Mouse (Mus musculus): Measurements from ENCODE around the gene Kxd1.
A peak's percentile ranks its signal among the peaks of the same experiment; 100 is the strongest.

The Kxd1 gene

DNA sequence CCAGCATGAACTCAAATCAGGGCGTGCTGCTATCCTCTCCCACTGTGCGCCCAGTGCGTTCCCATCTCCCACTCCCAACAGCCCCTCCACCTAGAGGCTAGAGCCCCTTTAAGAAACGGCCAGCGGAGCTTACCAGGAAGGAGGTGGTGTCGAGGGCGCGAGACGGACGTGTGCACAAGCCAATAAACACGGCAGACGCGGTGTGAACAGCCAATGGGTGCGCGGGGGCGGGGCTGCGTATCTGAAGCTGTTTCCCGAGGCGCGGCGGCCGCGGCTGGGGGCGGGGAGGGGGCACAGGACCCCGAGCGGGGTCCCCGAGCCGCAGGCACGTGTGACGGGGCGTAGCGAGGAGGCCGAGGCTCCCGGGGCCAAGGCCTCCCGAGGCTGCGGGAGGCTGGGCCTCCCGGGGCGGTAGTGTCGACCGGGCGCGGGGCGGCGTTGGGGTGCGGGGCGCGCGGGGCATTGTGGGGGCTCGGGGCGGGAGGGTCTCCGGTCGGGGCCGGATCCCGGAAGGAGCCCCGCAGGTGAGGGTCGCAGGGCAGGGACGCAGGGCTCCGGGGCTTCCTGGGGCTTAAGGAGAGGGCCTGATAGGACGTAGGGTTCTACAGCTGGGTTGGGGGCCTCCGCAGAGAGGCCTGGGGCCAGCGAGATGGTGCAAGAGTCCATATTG, at the start of gene Kxd1, which contains the start of gene Fkbp8:
Gene Kxd1 (minus strand): TSS at position 445 of the 670 bp plus-strand sequence.
Gene Fkbp8 (plus strand): TSS at position 213 of the 670 bp plus-strand sequence.
- peak; percentile 97 for DNase-seq (ENCODE audit: low spot score)

DNA sequence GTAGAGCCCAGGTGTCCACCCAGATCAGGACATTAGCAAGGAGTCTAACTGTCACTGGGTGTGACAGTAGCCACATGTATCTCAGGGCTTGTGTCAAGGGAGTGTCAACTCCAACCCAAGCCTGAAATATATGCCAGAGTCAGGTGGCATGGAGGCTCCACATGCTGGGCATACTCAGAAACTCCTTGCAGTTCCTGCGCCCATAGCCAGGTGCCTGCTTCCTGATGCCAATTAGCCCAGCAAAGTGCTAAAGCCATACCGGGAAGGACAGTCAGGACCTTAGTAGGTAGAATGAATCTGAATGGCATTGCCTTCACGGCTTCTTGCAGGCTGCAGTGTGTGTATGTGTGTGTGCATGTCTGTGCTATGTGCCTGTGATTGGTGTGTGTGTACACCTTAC, 49.5 kb upstream of the Kxd1 start:
- no peak for DNase-seq (ENCODE audit: low spot score)

DNA sequence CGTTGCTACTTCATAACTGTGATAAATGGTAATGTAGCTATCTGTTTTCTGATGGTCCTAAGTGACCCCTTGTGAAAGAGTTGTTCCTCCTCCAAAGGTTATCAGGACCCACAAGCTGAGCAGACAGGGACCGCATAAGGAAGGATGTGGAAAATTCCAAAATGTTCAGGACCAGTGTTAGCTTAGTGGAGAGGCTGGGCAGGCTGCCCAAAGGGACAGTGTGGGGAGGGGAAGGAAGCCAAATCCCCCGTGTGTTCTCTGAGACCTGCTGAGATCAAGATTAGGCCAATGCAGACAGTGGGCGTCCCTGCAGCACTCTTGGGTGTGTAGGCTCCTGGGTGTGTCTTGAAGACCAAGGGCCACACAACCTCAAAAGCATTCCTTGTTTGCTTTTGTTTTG, 47.2 kb upstream of the Kxd1 start:
- DNase-seq (ENCODE audit: low spot score) = no peak

DNA sequence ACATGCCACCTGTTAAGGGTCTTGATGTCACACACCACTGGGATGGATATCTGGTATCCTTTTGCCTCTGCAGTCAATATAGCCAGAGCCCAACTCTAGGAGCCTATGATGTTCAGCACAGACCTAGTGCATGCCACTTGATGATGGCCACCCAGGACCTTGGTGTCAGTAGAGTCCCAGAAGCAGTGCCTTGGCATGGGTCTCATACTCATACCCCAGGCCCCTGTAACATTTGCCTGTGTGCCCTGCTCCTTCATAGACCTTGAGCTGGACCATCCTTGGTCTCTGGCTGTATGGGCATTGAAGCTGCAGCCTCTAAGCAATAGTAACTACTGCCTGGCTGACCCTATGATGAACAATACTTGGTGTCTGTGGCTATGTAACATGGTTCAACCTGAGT, 46.5 kb upstream of the Kxd1 start:
- DNase-seq (ENCODE audit: low spot score) = no peak

DNA sequence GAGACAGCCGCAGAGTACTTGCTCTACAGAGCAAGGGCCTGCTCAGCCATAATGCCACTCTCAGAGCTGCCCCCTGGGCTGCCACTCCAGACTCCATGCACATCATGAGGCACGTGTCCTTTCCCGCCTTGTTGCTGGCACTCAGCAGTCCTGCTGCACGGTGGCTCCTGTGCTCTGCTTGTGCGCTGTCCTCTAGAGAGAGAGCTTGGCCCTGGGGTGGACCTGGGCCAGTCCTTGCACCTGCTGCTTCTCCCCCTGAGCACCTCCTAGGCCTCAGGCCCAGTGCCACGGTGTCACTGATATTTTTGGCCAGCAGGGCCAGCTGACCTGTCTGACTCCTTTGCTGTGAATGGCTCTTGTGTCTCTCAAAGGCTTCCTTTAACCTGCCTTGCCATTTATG, 43.2 kb upstream of the Kxd1 start:
- no peak for DNase-seq (ENCODE audit: low spot score)

DNA sequence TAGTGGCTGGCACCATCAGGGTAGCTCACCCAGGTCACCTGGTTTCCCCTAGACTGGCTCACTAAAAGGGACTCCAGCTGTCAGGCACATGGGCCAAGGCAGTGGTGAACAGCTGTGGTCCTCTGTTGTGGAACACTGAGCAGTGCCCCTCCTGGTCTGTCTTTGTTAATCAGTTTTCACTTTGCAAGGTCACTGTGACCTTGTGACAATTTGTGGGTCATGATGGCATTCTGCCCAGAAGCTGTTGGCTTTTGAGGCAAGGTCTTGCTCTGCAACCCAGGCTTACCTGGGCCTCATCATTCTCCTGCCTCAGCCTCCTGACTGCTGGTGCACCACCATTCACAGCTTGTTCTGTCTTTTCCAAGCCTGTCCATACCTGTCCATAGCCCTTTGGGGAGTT, 42.6 kb upstream of the Kxd1 start:
- DNase-seq (ENCODE audit: low spot score) = no peak

DNA sequence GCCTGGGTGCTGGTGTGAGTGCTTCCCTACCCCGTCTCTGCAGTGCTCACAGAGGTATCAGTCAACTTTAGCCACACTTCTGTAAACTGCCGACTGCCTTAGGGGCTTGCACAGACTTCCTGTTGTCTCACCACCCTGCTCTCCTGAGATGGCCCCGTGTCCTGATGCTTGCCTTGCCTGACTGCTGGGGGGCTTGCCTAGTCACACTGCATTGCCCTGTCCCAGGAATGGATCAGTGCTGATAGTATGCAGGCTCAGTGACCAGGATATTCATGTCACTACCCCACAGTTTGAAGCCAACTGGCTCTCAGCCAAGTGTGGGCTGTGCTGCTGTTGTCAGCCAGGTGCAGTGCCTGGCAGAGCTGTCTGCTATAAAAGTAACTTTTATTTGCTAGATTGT, 37.8 kb upstream of the Kxd1 start:
- DNase-seq (ENCODE audit: low spot score) = peak; percentile 86

DNA sequence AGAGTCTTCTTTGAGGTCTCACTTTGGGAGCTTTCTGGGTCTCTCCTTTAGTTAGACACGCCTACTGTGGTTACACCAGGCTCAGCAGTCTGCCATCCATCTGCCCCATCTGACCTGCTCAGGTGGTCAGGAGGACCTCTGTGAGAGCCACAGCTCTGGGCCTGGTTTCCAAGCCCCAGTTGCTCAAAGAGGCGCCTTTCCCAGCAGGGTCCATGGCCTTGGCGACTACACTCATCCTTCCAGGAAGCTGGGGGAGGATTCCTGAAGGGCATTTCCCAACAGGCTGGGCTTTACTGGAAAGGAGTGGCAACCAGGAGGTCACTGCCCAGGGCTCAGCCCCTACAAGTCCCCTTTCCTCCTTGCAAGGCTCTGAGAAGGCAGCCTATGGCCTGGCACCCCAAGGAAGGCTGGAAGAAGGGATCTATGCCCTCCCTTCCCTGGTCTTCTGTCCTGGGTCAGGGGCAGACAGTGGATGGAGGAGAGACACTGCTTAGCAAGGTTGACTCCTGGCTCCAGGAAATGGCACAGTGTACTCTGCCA, 37.0 kb upstream of the Kxd1 start:
- no peak for DNase-seq (ENCODE audit: low spot score)

DNA sequence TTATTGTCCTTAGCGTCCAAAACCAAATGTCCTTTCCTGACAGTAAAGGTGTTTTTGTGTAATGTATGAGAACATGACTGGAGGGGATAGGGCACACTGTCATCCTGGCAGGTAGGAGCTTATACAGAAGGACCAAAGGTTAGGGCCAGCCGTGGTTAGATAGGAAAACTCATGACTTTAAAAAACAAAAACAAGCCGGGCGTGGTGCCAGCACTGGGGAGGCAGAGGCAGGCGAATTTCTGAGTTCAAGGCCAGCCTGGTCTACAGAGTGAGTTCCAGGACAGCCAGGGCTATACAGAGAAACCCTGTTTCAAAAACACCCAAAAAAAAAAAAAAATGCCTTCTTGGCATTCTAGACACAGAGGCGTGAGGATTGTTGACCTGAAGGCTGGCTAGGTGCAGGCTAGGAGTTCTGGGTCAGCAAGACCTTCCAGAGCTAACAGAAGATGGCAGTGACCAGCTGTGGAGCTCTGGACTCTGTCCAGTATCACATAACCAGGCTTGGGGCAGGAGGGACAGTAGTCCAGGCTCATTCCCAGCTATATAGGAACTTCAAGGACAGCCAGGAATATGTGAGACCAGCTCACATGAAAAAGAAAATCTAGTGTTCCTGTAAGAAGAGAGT, 36.1 kb upstream of the Kxd1 start:
- no peak for DNase-seq (ENCODE audit: low spot score)

DNA sequence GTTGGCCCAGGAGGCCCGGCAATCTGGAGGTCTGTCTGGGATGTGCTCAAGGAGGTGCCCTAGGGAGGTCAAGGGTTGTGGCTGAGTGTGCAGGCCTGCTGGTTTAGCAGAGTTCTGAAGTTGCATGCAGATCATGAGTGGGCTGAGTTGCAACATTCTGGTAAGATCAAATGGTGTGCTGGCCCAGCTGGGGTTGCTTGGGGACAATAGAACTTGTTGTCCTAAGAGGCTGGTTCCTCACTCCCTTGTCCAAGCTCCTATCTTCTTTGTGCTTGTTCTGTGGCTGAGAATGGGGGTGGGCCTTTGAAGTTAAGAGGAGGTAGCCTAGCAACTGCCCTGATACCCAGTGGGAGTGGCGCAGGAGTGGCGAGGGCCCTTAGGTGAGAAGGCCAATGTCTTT, 35.0 kb upstream of the Kxd1 start:
- DNase-seq (ENCODE audit: low spot score) = peak; percentile 81

DNA sequence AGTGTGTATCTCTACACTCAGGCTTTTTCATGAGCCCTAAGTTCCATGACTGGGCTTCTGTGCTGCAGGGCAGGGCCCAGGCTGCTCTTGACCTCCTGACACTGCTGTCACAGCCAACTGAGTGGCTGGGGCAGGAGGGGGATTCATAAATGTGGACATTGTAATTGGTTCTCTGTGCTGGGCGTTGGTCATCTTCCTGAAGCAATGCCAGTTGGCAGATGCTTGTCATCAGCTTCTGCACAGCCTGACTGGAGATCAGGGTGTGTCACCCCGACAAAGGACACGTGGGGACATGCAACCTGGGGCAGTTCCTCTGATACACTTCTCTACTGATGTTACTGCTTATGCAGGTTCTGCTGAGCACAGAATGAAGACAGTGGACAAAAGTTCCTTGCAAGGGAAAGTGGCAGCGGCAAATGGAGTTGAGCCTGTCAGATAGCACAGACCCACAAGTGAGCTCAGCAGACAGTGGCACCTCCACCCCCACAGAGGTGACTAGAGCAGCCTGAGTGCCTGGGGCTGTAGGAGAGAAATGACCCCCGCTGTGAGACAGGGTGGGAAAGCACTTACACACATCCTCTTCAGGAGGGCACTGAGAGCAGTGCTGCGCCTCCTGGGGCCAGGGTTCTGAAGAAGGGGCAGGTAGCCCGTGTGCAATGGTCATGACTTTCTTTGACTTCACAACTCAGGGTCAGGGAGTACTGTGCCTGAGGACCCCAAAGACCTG, 34.2 kb upstream of the Kxd1 start:
- DNase-seq (ENCODE audit: low spot score) = peak; percentile 72

DNA sequence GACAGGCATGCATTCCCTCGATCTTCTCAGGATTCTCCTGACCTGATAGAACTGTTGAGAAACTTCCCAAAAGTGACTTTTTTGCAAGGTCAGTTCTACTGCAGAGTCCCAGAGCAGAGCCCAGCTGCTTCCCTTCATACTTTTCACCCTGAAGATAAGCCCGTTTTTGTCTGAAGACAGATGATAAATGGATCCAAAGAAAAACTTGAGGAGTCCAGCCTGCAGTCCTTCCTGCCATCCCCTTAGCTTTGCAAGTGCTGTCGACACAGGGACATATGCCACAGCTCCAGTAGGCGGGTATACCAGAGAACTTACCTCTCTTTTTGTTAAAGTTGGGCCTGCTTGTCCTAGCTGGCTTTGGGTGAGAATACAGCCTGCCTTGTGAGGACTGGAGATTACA, 33.6 kb upstream of the Kxd1 start:
- DNase-seq (ENCODE audit: low spot score) = no peak

DNA sequence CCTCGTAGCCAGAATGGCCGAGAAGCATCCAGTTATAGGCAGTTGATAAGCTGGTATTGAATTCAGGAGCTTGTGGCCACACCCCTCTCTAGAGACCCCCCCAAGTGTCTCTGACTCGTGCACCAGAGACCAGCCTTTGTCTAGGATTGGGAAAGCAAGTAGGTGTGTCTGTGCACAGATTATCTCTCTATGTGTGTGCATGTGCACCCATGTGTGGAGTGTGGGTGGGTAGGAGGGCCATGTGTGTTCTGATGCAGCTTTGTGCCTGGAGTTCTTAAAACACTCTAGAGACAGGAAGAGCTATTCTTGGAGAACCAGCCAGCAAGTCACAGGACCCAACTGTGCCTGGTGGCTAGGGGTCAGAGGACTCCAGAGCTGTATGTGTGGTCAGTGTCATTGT, 32.8 kb upstream of the Kxd1 start:
- DNase-seq (ENCODE audit: low spot score) = no peak

DNA sequence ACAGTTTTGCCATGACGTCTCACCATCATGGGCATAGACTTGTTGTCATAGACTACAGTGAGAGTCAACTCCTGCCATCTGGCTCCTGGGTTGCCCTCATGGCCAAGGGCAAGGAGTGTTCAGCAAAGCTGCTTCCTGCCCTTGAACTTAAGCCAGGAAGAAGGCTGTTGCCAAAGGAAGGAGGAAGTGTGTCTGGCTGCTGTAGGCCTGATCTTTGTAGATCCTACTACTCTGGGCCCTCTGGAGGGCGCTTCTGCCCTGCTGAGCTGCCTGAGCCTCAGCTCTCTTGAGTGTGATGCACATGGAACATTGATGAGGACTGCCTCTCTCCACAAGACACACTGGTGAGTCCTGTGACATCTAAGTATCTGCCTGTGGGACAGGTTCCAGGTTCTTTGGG, 32.3 kb upstream of the Kxd1 start:
- DNase-seq (ENCODE audit: low spot score) = peak; percentile 79

DNA sequence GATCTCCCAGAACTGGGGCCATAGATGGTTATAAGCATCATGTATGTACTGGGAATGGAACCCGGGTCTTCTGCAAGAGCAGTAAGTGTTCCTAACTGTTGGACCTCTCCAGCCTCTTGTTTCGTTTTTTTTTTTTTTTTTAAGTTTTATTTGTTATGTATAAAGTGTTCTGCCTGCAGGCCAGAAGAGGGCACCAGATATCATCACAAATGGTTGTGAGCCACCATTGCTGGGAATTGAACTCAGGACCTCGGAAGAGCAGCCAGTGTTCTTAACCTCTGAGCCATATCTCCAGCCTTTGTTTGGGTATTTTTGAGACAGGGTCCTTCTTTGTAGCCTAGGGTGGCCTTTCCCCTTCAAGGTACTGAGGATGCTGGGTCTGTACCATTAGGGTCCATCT, 31.2 kb upstream of the Kxd1 start:
- no peak for DNase-seq (ENCODE audit: low spot score)

DNA sequence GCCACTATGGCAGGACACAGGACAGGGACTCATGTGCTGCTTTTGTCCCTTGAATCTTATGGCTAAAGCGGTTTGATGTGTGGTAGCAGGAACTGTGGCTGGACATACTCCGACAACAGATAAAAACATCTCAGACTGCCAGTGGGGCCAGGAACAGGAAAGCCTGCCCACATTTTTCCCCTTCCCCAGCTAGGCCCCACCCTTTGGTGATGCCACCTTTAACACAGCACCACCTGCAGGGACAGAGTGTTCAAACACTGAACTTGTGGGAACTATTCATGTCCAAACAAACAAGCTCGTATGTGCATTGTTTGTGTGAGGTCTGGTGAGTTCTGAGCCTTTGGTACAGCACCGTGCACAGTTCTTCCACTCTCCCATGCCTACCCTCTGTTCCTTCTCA, 30.6 kb upstream of the Kxd1 start:
- no peak for DNase-seq (ENCODE audit: low spot score)

DNA sequence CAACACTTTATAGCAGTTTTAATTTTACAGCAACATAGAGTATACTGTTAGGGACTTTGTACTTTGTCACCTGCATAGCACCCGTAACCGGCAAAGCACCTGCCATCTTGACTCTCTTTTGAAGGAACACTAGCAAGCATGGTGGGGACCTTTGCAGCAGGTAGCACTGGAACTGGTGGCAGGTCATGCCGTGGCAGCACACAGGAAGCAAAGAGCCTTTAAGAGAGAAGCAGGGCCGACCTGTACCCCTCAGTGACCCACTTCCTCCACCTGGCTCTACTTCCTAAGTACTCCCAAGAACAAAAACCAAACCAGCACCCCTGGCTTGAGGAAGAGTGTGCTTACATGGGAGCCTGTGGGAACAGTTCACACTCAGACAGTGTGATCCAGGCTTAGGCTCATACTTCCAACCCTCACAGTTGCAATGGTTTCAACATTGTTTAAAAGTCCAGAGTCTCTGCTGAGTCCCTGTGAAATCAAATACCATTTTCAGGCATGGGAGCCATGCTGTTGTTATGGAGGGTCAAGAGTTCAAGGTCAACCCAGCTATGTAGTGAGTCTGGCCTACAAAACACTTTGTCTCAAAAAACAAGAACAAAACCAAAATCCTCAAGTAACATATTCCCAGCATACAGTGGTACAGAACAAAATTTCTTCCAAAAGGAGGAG, 27.5 kb upstream of the Kxd1 start:
- no peak for DNase-seq (ENCODE audit: low spot score)

DNA sequence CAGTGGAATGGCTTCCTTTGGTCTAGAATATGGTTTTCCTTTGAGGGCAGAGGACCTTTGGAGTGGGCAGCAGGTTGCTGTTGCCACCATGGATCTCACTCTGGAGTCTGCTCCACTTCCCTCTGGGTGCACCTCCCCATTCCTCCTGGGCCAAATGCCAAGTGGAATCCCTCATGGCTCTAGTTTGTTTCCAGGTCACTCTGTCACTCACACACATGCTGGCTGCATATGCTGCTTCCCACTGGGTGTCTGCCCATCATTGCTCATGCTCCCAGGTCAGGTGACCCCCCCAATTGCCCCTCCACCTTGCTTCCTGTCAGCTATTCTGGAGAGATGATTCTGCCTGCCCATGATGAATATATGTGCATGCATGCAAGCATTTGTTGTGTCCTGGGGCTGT, 26.0 kb upstream of the Kxd1 start:
- no peak for DNase-seq (ENCODE audit: low spot score)

DNA sequence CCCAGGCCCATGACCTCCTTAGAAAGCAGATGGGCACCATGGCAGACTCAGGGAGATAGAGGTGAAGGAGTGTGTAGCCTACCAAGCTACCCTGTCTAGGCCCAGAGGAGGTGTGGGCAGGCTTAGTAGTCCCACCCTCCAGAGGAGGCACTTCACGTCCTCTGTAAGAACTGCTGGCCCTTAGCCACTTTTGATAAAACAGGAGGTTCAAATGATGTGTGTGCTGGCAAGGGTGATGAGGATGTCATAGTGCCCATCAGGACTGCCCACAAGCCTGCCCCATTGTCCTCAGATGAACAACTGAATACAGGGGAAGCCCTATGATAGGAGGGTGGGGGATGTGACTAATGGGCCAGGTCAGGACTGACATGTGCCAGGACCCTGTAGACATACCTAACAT, 25.1 kb upstream of the Kxd1 start:
- no peak for DNase-seq (ENCODE audit: low spot score)

DNA sequence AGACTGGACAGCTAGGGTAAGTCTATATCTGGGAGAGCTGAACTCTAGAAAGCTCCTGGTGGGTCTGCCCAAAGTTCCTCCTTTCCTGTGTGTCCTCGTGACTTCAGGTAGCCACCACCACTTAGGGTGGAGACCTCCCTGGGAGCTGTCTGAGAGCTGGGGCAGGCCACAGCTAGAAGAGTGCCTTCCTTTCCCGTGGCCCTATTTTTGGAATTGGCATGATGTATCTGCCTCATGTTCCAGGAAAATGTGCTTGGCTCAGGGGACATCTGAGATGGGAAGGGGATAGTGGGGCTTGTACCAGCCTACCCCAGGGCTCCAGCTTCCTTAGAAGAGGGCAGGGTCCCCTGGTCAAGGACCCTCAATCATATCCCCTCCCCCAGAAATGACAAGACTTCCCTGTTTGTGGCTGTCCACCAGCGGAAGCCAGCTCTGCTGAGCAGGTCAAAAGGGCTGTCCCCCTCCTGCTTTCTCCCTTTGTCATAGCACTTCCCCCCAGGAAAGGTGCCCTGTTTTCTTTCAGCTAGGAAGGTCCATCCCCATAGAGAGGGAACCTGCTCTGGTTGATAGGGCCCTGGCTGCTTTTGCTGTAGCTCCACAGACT, 23.9 kb upstream of the Kxd1 start:
- no peak for DNase-seq (ENCODE audit: low spot score)

DNA sequence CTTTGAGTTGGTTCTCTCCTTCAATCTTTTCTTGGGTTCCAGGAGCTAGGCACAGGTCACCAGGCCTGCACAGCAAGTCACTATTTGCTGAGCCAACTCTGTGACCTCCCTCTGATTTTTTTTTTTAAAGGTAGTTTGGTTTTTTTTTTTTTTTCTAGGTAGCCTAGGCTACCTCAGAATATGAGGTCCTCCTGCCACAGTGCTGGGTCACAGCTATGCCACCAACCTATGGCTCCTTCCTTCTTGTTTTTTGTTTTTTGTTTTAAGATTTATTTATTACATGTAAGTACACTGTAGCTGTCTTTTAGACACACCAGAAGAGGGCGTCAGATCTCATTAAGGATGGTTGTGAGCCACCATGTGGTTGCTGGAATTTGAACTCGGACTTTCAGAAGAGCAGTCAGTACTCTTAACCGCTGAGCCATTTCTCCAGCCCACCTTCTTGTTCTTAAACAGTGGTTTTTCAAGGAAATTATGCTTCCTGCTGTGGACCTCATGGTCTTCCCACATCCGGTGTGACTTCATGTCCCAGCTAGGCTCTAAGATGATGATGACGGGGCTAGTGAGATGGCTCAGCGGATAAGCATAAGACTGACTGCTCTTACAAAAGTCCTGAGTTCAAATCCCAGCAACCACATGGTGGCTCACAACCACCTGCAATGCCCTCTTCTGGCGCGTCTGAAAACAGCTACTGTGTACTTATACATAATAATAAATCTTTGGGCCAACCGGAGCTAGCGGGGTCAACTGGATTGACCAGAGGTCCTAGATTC, 21.8 kb upstream of the Kxd1 start:
- DNase-seq (ENCODE audit: low spot score) = no peak

All from testis, postnatal 14 days (tissue).